Mouse (Mus musculus): ENCODE data around the gene Tarbp2. TPM values are rescaled to one million over a fixed set of nuclear protein-coding genes. Genes with fewer than 3 reads are reported as not detected.

The Tarbp2 gene
- polyA plus RNA-seq, 1 experiment from 2014 or later = 50.4 TPM

DNA sequence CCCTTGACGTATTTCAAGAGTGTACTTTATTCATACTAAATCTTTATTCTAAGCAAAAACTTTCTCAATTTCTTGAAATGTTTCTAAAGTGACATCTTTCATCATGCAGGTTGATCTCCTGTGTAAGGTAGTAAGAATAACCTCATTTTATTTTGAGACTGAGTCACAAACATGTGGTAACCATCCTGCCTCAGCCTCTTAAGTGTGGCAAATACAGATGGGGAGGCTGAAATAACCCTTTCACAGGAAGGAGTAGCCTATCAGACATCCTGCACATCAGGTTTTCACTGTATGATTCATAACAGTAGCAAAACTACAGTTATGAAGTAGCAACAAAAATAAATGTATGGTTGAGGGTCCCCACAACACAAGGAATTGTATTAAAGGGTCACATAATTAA, 37.6 kb downstream of the Tarbp2 start:
- Histone ChIP-seq H3K9me3 (ENCODE audit: control insufficient read depth) (no peaks in the 10 kb centered on the region), H3K36me3 (ENCODE audit: control insufficient read depth, insufficient read depth) (peaks cover 72% of the 10 kb centered on the region), H3K27ac (ENCODE audit: low read depth, low read length) (no peak overlapping the region), H3K27me3 (replicated peaks; ENCODE audit: control insufficient read depth, insufficient read depth, low read length) (no peaks in the 10 kb centered on the region), H3K4me3 (ENCODE audit: low read depth, low read length) (no peak overlapping the region), H3K4me1 (replicated peaks; ENCODE audit: control insufficient read depth, insufficient read depth, low read length) (no peaks in the 10 kb centered on the region), H3K9ac (ENCODE audit: low read depth, low read length) (no peak overlapping the region), H3K4me2 (replicated peaks; ENCODE audit: low read depth) (no peak overlapping the region)
- 95% methylated on average over 1 of the region's 1 CpGs for WGBS
- ATAC-seq = no peak
- no peak for TF ChIP-seq CTCF (IDR thresholded peaks at IDR 0.05; ENCODE audit: low read depth)

DNA sequence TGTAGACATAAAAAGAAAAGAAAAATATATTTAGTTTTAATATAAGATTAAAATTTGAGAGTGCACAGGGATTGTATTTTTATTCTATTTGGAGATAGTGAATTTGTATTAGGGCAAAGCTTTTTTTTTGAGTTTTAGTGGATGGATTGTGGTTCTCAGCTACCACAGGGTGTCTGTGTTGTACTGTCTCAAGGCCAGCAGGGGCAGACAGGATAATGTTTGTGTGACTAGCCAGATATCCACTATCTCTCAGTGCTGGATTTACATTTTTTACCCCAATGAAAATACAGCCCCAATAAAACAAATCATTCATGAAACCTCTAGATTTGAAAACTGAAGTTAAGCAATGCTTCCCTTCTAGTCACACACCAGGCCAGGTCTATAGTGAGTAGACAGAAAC, 39.6 kb downstream of the Tarbp2 start:
- Histone ChIP-seq H3K4me1 (replicated peaks; ENCODE audit: control insufficient read depth, insufficient read depth, low read length) (no peaks in the 10 kb centered on the region), H3K4me3 (ENCODE audit: low read depth, low read length) (no peak overlapping the region), H3K9me3 (ENCODE audit: control insufficient read depth) (no peaks in the 10 kb centered on the region), H3K27me3 (replicated peaks; ENCODE audit: control insufficient read depth, insufficient read depth, low read length) (no peaks in the 10 kb centered on the region), H3K27ac (ENCODE audit: low read depth, low read length) (no peak overlapping the region), H3K9ac (ENCODE audit: low read depth, low read length) (no peak overlapping the region), H3K36me3 (ENCODE audit: control insufficient read depth, insufficient read depth) (peaks cover 57% of the 10 kb centered on the region), H3K4me2 (replicated peaks; ENCODE audit: low read depth) (no peak overlapping the region)
- no peak for ATAC-seq
- TF ChIP-seq CTCF (IDR thresholded peaks at IDR 0.05; ENCODE audit: low read depth) = peak; percentile 57

DNA sequence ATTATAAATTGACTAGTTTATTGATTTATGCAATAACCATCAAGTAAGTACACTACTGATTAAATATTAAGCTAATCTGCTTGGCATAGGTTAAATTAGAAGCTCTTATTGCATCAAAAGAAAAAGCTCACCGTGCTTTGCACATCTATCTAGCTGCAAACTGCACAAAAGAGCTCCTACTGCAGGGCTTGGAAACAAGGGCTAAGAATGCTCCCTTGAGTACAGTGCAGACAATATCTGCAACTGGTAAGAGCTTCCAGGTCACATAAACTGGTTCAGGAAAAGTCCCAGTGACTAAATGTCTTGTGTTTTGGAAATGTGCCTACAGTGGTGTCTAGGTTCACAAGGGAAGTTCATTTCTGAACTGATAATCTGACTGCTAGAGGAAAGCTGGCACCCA, 44.5 kb downstream of the Tarbp2 start:
- no peak overlapping the region for H3K4me2 ChIP-seq (replicated peaks; ENCODE audit: low read depth)

DNA sequence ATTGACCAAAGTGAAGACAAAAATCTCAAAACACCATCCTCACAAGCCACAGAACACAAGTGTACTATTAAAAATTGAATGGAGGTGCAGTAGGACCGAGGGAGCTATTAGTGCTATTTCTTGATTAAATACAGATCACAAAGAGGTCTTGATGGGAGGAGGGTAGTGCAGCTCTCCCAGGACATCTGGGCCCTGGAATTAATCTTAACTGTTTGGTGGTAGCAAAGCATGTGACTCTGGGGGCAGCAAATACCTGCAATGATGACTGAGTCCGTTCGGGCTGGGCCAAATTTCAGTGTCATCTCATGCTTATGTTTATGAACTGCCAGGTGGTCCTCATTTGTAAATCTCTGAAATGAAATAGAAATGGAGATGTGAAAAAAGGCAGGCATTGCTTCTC, 45.1 kb downstream of the Tarbp2 start:
- Histone ChIP-seq H3K4me1 (replicated peaks; ENCODE audit: control insufficient read depth, insufficient read depth, low read length) (no peaks in the 10 kb centered on the region), H3K9ac (ENCODE audit: low read depth, low read length) (no peak overlapping the region), H3K4me3 (ENCODE audit: low read depth, low read length) (no peak overlapping the region), H3K9me3 (ENCODE audit: control insufficient read depth) (no peaks in the 10 kb centered on the region), H3K27ac (ENCODE audit: low read depth, low read length) (no peak overlapping the region), H3K4me2 (replicated peaks; ENCODE audit: low read depth) (no peak overlapping the region), H3K27me3 (replicated peaks; ENCODE audit: control insufficient read depth, insufficient read depth, low read length) (no peaks in the 10 kb centered on the region), H3K36me3 (ENCODE audit: control insufficient read depth, insufficient read depth) (peaks cover 9% of the 10 kb centered on the region)
- 82% methylated on average over 3 of the region's 3 CpGs for WGBS
- ATAC-seq = no peak
- TF ChIP-seq CTCF (IDR thresholded peaks at IDR 0.05; ENCODE audit: low read depth) = no peak

More for the DNA sequence above, 44.5 kb downstream of the Tarbp2 start:
- Histone ChIP-seq H3K27me3 (replicated peaks; ENCODE audit: control insufficient read depth, insufficient read depth, low read length) (no peaks in the 10 kb centered on the region), H3K27ac (ENCODE audit: low read depth, low read length) (no peak overlapping the region), H3K9ac (ENCODE audit: low read depth, low read length) (no peak overlapping the region), H3K9me3 (ENCODE audit: control insufficient read depth) (no peaks in the 10 kb centered on the region), H3K4me3 (ENCODE audit: low read depth, low read length) (no peak overlapping the region), H3K4me1 (replicated peaks; ENCODE audit: control insufficient read depth, insufficient read depth, low read length) (no peaks in the 10 kb centered on the region), H3K36me3 (ENCODE audit: control insufficient read depth, insufficient read depth) (peaks cover 13% of the 10 kb centered on the region)
- TF ChIP-seq CTCF (IDR thresholded peaks at IDR 0.05; ENCODE audit: low read depth) = no peak
- ATAC-seq = no peak
- 67% methylated on average over 1 of the region's 1 CpGs for WGBS

DNA sequence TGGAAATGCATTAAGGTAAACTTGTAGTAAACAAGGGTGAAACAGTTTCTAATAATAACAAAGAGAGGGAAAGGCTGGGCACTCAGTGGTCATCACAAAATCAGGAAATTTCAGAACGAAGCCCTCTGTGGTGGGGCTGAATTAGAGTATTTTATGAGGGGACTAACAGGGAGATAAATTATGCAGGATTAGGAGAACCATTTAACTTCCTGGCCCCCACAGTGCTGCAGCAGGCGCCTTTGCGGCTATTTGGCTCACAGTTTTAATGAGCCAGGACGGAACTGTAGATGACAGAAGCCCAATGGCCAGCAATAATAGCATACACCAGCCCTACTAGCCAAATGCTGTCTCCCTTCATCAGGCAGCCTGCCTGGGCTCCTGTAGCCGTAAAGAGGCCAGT, 45.7 kb downstream of the Tarbp2 start:
- H3K4me2 ChIP-seq (replicated peaks; ENCODE audit: low read depth) = no peak overlapping the region
- H3K9me3 ChIP-seq (ENCODE audit: control insufficient read depth) = no peaks in the 10 kb centered on the region
- 88% methylated on average over 5 of the region's 5 CpGs for WGBS
- no peak for TF ChIP-seq CTCF (IDR thresholded peaks at IDR 0.05; ENCODE audit: low read depth)
- H3K4me1 ChIP-seq (replicated peaks; ENCODE audit: control insufficient read depth, insufficient read depth, low read length) = no peaks in the 10 kb centered on the region
- no peak overlapping the region for H3K4me3 ChIP-seq (ENCODE audit: low read depth, low read length)
- no peak overlapping the region for H3K9ac ChIP-seq (ENCODE audit: low read depth, low read length)
- H3K27ac ChIP-seq (ENCODE audit: low read depth, low read length) = no peak overlapping the region
- no peaks in the 10 kb centered on the region for H3K27me3 ChIP-seq (replicated peaks; ENCODE audit: control insufficient read depth, insufficient read depth, low read length)
- H3K36me3 ChIP-seq (ENCODE audit: control insufficient read depth, insufficient read depth) = peaks cover 9% of the 10 kb centered on the region
- ATAC-seq = no peak

DNA sequence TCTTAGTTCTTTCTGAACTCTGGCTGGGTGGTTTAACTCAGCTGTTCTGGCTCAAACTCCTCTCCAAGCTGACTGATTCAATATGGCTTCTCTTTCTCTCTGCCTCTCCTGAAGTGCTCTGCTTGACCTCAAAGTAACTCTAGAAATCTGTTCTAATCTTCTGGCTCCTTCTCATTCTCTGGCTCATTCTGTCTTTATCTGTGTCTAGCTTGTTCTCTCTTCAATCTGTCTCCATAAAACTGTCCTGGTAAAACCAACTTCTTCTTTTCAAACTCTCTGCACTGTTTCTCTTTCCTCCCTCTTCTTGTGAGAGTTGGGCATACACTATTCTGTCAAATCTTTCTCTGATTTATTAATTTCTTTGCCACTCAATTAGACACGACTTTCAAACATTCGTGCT, 49.9 kb downstream of the Tarbp2 start:
- Histone ChIP-seq H3K27ac (ENCODE audit: low read depth, low read length) (no peak overlapping the region), H3K36me3 (ENCODE audit: control insufficient read depth, insufficient read depth) (no peaks in the 10 kb centered on the region), H3K27me3 (replicated peaks; ENCODE audit: control insufficient read depth, insufficient read depth, low read length) (no peaks in the 10 kb centered on the region), H3K9ac (ENCODE audit: low read depth, low read length) (no peak overlapping the region), H3K9me3 (ENCODE audit: control insufficient read depth) (no peaks in the 10 kb centered on the region), H3K4me2 (replicated peaks; ENCODE audit: low read depth) (no peak overlapping the region), H3K4me1 (replicated peaks; ENCODE audit: control insufficient read depth, insufficient read depth, low read length) (no peaks in the 10 kb centered on the region), H3K4me3 (ENCODE audit: low read depth, low read length) (no peak overlapping the region)
- WGBS = 77% methylated on average over 2 of the region's 2 CpGs
- no peak for TF ChIP-seq CTCF (IDR thresholded peaks at IDR 0.05; ENCODE audit: low read depth)
- ATAC-seq = no peak

DNA sequence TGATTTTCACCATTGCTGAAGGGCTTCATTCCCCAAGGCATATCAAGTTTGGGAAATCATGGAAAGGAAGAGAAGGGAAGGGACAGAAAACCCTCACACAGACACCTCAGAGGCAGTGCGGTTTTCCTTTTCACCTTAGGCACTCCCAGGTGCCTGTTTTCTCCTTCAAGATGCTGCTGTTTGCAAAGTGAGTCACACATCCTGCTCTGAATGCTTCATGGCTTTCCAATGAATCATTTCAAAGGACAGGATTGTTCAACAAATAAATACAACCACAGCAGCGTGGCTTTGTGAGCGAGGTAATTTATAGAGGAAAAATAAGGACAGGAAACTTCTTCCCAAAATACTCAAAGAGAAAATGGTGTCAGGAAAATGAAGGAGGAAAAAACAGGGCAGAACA, 54.1 kb downstream of the Tarbp2 start:
- ATAC-seq = no peak
- WGBS = 51% methylated on average over 3 of the region's 3 CpGs
- Histone ChIP-seq H3K9me3 (ENCODE audit: control insufficient read depth) (no peaks in the 10 kb centered on the region), H3K27ac (ENCODE audit: low read depth, low read length) (no peak overlapping the region), H3K4me3 (ENCODE audit: low read depth, low read length) (no peak overlapping the region), H3K36me3 (ENCODE audit: control insufficient read depth, insufficient read depth) (no peaks in the 10 kb centered on the region), H3K27me3 (replicated peaks; ENCODE audit: control insufficient read depth, insufficient read depth, low read length) (no peaks in the 10 kb centered on the region), H3K4me1 (replicated peaks; ENCODE audit: control insufficient read depth, insufficient read depth, low read length) (no peaks in the 10 kb centered on the region), H3K9ac (ENCODE audit: low read depth, low read length) (no peak overlapping the region), H3K4me2 (replicated peaks; ENCODE audit: low read depth) (no peak overlapping the region)
- TF ChIP-seq CTCF (IDR thresholded peaks at IDR 0.05; ENCODE audit: low read depth) = no peak

Other genes with a start within 250 kb of the Tarbp2 start
- 0.07 TPM in 1 of 2 replicates, not detected in the other for gene Gm9918, start 247.6 kb upstream of the Tarbp2 start, polyA plus RNA-seq (2015; fragmentation: Nextera tagmentation; extraction: Ambion mirVana)
- 80.4 and 81.1 TPM in 2 replicates for gene Mfsd5, start 238.7 kb upstream of the Tarbp2 start, polyA plus RNA-seq (2015; fragmentation: Nextera tagmentation; extraction: Ambion mirVana)
- gene Espl1, start 221.9 kb upstream of the Tarbp2 start, polyA plus RNA-seq (2015; fragmentation: Nextera tagmentation; extraction: Ambion mirVana) = 4.7 and 5.4 TPM in 2 replicates
- gene Pfdn5, start 192.1 kb upstream of the Tarbp2 start, polyA plus RNA-seq (2015; fragmentation: Nextera tagmentation; extraction: Ambion mirVana) = 339 and 341 TPM in 2 replicates
- gene Myg1, start 186.5 kb upstream of the Tarbp2 start, polyA plus RNA-seq (2015; fragmentation: Nextera tagmentation; extraction: Ambion mirVana) = 35.8 and 41.5 TPM in 2 replicates
- 15.0 and 16.8 TPM in 2 replicates for gene Aaas, start 167.4 kb upstream of the Tarbp2 start, polyA plus RNA-seq (2015; fragmentation: Nextera tagmentation; extraction: Ambion mirVana)
- 0.07 and 0.14 TPM in 2 replicates for gene Sp7, start 151.0 kb upstream of the Tarbp2 start, polyA plus RNA-seq (2015; fragmentation: Nextera tagmentation; extraction: Ambion mirVana)
- gene Sp1, start 112.0 kb upstream of the Tarbp2 start, polyA plus RNA-seq (2015; fragmentation: Nextera tagmentation; extraction: Ambion mirVana) = 5.6 and 5.8 TPM in 2 replicates
- 0.35 and 0.50 TPM in 2 replicates for gene Amhr2, start 72.8 kb upstream of the Tarbp2 start, polyA plus RNA-seq (2015; fragmentation: Nextera tagmentation; extraction: Ambion mirVana)
- gene Prr13, start 59.2 kb upstream of the Tarbp2 start, polyA plus RNA-seq (2015; fragmentation: Nextera tagmentation; extraction: Ambion mirVana) = 394 and 398 TPM in 2 replicates
- 109 and 115 TPM in 2 replicates for gene Pcbp2, start 47.7 kb upstream of the Tarbp2 start, polyA plus RNA-seq (2015; fragmentation: Nextera tagmentation; extraction: Ambion mirVana)
- 3.5 TPM in 1 of 2 replicates, not detected in the other for gene Gm10337, start 14.5 kb upstream of the Tarbp2 start, polyA plus RNA-seq (2015; fragmentation: Nextera tagmentation; extraction: Ambion mirVana)
- 3.1 and 3.5 TPM in 2 replicates for gene Map3k12, start 1.1 kb upstream of the Tarbp2 start, polyA plus RNA-seq (2015; fragmentation: Nextera tagmentation; extraction: Ambion mirVana)
- 1.1 TPM in 2 replicates for gene Npff, start 6.8 kb downstream of the Tarbp2 start, polyA plus RNA-seq (2015; fragmentation: Nextera tagmentation; extraction: Ambion mirVana)
- gene Gm28047, start 106.9 kb downstream of the Tarbp2 start, polyA plus RNA-seq (2015; fragmentation: Nextera tagmentation; extraction: Ambion mirVana) = not detected in 2 replicates
- 15.0 and 17.1 TPM in 2 replicates for gene Atf7, start 107.3 kb downstream of the Tarbp2 start, polyA plus RNA-seq (2015; fragmentation: Nextera tagmentation; extraction: Ambion mirVana)
- 74.5 and 77.9 TPM in 2 replicates for gene Atp5g2, start 154.2 kb downstream of the Tarbp2 start, polyA plus RNA-seq (2015; fragmentation: Nextera tagmentation; extraction: Ambion mirVana)
- gene Calcoco1, start 204.0 kb downstream of the Tarbp2 start, polyA plus RNA-seq (2015; fragmentation: Nextera tagmentation; extraction: Ambion mirVana) = 14.2 and 14.4 TPM in 2 replicates

All from intestine, postnatal 0 days (tissue).